Mouse (Mus musculus) cerebellum, adult 2 months (tissue): ENCODE results near the gene Tfrc.

Experiments used
- CTCF ChIP-seq: fragments of 200-500 bp; IDR thresholded peaks from 2 replicates; pipeline ENCODE4 v1.5.1; 2011; ENCODE audit warnings: low read depth, mild to moderate bottlenecking, control low read depth, low read length, moderate library complexity, borderline replicate concordance; ENCODE audit not compliant: insufficient read depth
- POLR2A ChIP-seq: fragments of 200-500 bp; IDR thresholded peaks from 2 replicates; pipeline ENCODE4 v1.6.1; 2011; ENCODE audit warnings: low read length, control low read depth, borderline replicate concordance; ENCODE audit not compliant: insufficient read depth

GRCm38 (mm10) chr16:32612052-32612451 is 3.3 kb downstream of the Tfrc start:
- TF ChIP-seq CTCF, result no peak
- no peak for TF ChIP-seq POLR2A
